In the genomic region with DNA sequence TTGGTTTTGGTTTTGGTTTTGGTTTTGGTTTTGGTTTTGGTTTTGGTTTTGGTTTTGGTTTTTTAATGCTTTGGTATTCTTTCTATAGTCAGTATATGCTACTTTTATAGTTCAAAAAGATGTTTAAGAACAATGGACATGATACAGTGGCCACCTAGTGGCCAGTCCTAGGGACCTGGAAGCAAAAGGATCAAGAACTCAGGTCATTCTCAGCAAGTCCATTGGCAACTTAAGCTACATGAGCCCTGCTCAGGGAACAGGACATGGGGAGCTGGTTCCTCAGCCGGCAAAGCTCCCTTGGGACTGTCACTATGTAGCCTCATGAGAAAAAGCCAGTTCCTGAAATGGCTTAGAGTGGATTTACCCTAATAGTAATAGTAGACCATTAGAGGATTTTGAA, we compare ENCODE assay signal across 10 mouse cellular contexts. TPM values are rescaled to one million over a fixed set of nuclear protein-coding genes. Genes with fewer than 3 reads are reported as not detected.
A peak's percentile ranks its signal among the peaks of the same experiment; 100 is the strongest.
DNase-seq lines count a peak whose midpoint lies in the region; ATAC-seq and TF ChIP-seq lines count a peak whose summit lies in the region.
"Had no signal": no experiment of that assay in that cellular context is flagged by ENCODE, and none has a peak within 500 bp of the region (broad histone marks: within the 10 kb centered on the region; RNA-seq: fewer than 3 reads in every experiment).

No protein-coding gene starts in this region.

- H3K36me3 ChIP-seq in kidney, adult 2 months (ENCODE audit: control insufficient read depth, insufficient read depth, low read length) = no peaks in the 10 kb centered on the region
- no peaks in the 10 kb centered on the region for H3K36me3 ChIP-seq in kidney, embryonic 14.5 days (ENCODE audit: control insufficient read depth, insufficient read depth, low read length)
- H3K36me3 ChIP-seq: neural tube, embryonic 15.5 days had no signal

- 22% methylated on average over 1 of the region's 1 CpGs for WGBS in kidney, adult 2 months
- 53% methylated on average over 1 of the region's 1 CpGs for WGBS in kidney, embryonic 14.5 days

- no peak overlapping the region for H3K4me3 ChIP-seq in kidney, adult 2 months (ENCODE audit: insufficient read depth, low read depth, low read length)
- H3K4me3 ChIP-seq in kidney, embryonic 14.5 days (ENCODE audit: low read length) = no peak overlapping the region
- H3K4me3 ChIP-seq: neural tube, embryonic 15.5 days had no signal

- no peak overlapping the region for H3K4me2 ChIP-seq in kidney, embryonic 14.5 days (replicated peaks; ENCODE audit: low read depth, low read length)
- H3K4me2 ChIP-seq: neural tube, embryonic 15.5 days had no signal

- H3K4me1 ChIP-seq in kidney, adult 2 months (ENCODE audit: control insufficient read depth, insufficient read depth, low read length) = no peaks in the 10 kb centered on the region
- H3K4me1 ChIP-seq in kidney, embryonic 14.5 days (ENCODE audit: control insufficient read depth, insufficient read depth, low read length) = no peaks in the 10 kb centered on the region
- H3K4me1 ChIP-seq: neural tube, embryonic 15.5 days had no signal

- no peak for TF ChIP-seq POLR2A in kidney, adult 2 months (IDR thresholded peaks at IDR 0.05; ENCODE audit: low read depth, low read length)

- intact Hi-C loops in heart, postnatal 10 days (cut with DNase I) = no loop called here

- no peak overlapping the region for H3K9ac ChIP-seq in kidney, embryonic 14.5 days (ENCODE audit: low read depth, low read length)
- H3K9ac ChIP-seq: neural tube, embryonic 15.5 days had no signal

- no peaks in the 10 kb centered on the region for H3K27me3 ChIP-seq in kidney, adult 2 months (replicated peaks; ENCODE audit: control insufficient read depth, insufficient read depth, low read length)
- H3K27me3 ChIP-seq in kidney, embryonic 14.5 days (ENCODE audit: control insufficient read depth, insufficient read depth, low read length) = no peaks in the 10 kb centered on the region
- H3K27me3 ChIP-seq: neural tube, embryonic 15.5 days had no signal

- no peak overlapping the region for H3K27ac ChIP-seq in kidney, adult 2 months (ENCODE audit: insufficient read depth, low read depth, low read length)
- no peak overlapping the region for H3K27ac ChIP-seq in kidney, embryonic 14.5 days (ENCODE audit: low read depth, low read length)
- H3K27ac ChIP-seq: neural tube, embryonic 15.5 days had no signal

- no peaks in the 10 kb centered on the region for H3K9me3 ChIP-seq in kidney, embryonic 14.5 days (ENCODE audit: control insufficient read depth, low read length)
- H3K9me3 ChIP-seq: neural tube, embryonic 15.5 days had no signal

- no peak for ATAC-seq in kidney, embryonic 14.5 days (ENCODE audit: low FRiP score, low TSS enrichment)
- ATAC-seq in inflammation-experienced regulatory T-cells, adult 6 months = no peak

- peak; percentile 30 for DNase-seq in kidney, adult 2 months
- DNase-seq in B cell, adult 2 months = peak; percentile 8 to 12
- peak; percentile 19 for DNase-seq in ES-CJ7 (ENCODE audit: low read depth, low spot score)
- peak; percentile 14 for DNase-seq in kidney, postnatal 10 days
- no peak for DNase-seq in neural tube, embryonic 10.5 days (ENCODE audit: extremely low spot score, low spot score)
- no peak for DNase-seq in heart, postnatal 10 days
- DNase-seq: lung, postnatal 4 days had no signal

- TF ChIP-seq CTCF in kidney, adult 2 months (conservative IDR thresholded peaks at IDR 0.05; ENCODE audit: insufficient read depth, insufficient read length, low read depth, low read length) = peak; percentile 39; the same call in 1 of the 2 replicates

RNA-seq across cellular contexts. Expression of a gene that starts 42.6 kb away (rescaled TPM):
- polyA plus RNA-seq in kidney, adult 2 months (2012; rRNA removed) = 107 and 114 TPM in 2 replicates
- polyA plus RNA-seq in kidney, embryonic 14.5 days (2014; fragmentation: Nextera tagmentation; extraction: Ambion mirVana) = 83.9 and 101 TPM in 2 replicates
- total RNA-seq in heart, postnatal 10 days (2021) = 10 to 100 TPM; 92.0 to 98.7 TPM
- polyA plus RNA-seq in inflammation-experienced regulatory T-cells, adult 6 months (2017; shearing (Covaris generic)) = 10 to 100 TPM; 66.2 to 80.0 (median 77.7) TPM

RNA-seq across cellular contexts. Expression of a gene that starts 43.5 kb away (rescaled TPM):
- polyA plus RNA-seq in kidney, adult 2 months (2012; rRNA removed) = 51.9 and 66.1 TPM in 2 replicates
- polyA plus RNA-seq in kidney, embryonic 14.5 days (2014; fragmentation: Nextera tagmentation; extraction: Ambion mirVana) = 4.5 and 7.6 TPM in 2 replicates
- 10 to 100 TPM; 13.9 to 14.9 TPM for total RNA-seq in heart, postnatal 10 days (2021)
- 1 to 10 TPM; 5.4 to 9.3 (median 7.2) TPM for polyA plus RNA-seq in inflammation-experienced regulatory T-cells, adult 6 months (2017; shearing (Covaris generic))

Comparison
In these comparisons a context has a peak if more than half of its experiments do, and no peak if none do; other contexts are left out.
1. DNase-seq: peak in kidney, adult 2 months (single experiment), B cell, adult 2 months (2 of 2), ES-CJ7 (single experiment) and kidney, postnatal 10 days (single experiment); none in neural tube, embryonic 10.5 days (single experiment) and heart, postnatal 10 days (0 of 2).